Mouse (Mus musculus): Measurements from ENCODE around the gene Gm4353. TPM values are rescaled to one million over a fixed set of nuclear protein-coding genes. Genes with fewer than 3 reads are reported as not detected.

The Gm4353 gene
- total RNA-seq (2015; ENCODE audit: low replicate concordance) (not detected in 2 replicates), total RNA-seq (2017; ENCODE audit: low replicate concordance) (0.77 and 1.1 TPM in 2 replicates)

GRCm38 (mm10) chr7:116084366-116084765 lies at the start of gene Gm4353:
Gene Gm4353, minus strand, starts transcription at chr7:116084635.
- peak; percentile 91 for ATAC-seq (replicated peaks; ENCODE audit: low FRiP score, poor library complexity, severe bottlenecking)

- ATAC-seq (replicated peaks; ENCODE audit: low FRiP score, poor library complexity, severe bottlenecking), result peak; percentile 68
These were observed 47.6 kb upstream of the Gm4353 start for GRCm38 (mm10) chr7:116132078-116132477.

DNA sequence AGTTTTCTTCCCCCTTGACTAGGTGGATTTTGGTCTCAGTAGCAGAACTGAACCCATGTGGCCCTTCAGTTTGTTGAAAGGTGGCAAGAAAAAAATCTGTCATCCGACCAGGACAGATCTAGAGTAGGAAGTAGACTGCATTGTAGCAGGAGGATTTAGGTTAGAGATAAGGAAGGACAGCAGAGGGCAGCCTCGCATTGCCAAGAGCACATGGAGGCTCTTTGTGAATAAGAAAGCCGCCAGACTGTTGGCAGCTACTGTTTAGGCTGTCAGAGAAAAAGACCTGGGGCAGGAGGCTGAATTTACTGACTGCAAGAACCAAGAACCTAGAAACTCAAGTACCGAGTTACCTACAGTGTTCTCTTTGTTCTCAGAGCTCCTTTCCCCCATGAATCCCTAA lies 47.0 kb upstream of the Gm4353 start:
- no peak for ATAC-seq (replicated peaks; ENCODE audit: low FRiP score, poor library complexity, severe bottlenecking)

- no peak for ATAC-seq (replicated peaks; ENCODE audit: low FRiP score, poor library complexity, severe bottlenecking)
These were observed 44.9 kb upstream of the Gm4353 start for GRCm38 (mm10) chr7:116129374-116129773.

- no peak for ATAC-seq (replicated peaks; ENCODE audit: low FRiP score, poor library complexity, severe bottlenecking)
These were observed 43.9 kb upstream of the Gm4353 start for GRCm38 (mm10) chr7:116128286-116128685.

DNA sequence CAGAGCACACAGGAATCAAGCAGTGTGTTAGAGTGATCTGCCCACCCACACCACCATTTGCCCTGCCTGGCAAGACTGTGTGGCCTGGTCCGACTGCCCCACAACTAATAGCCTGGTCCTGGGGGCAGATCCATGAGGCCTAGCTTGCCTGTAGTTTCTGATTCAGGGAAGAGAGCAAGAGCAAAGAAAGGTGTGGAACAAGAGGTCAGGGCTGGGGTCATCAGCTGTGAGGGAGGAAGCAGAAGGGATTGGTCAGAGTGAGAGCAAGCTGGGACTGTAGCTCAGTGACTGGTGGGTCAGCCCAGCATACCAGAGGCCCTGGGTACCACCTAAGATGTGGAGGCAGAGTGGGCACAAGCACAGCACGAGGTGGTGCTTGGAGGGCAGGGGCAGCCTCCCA lies 42.6 kb upstream of the Gm4353 start:
- no peak for ATAC-seq (replicated peaks; ENCODE audit: low FRiP score, poor library complexity, severe bottlenecking)

DNA sequence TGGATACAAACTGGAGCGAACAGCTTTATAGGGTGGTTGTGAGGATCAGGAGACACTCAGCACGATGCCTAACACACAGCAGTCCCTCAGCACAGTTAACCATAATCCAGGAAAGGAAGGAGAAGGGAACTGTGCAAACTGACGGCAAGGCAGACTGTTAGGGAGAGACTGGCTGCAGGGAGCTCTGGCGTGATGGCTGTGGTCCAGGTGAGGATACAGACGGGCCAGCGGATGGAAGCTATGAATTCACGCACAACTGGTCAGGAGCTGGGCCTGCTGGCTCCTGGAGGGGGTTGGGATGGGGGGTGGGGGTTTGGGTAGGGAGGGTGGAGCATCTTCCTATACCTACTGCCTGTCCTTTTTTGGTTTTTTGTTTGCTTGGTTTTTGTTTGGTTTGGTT lies 41.2 kb upstream of the Gm4353 start:
- ATAC-seq (replicated peaks; ENCODE audit: low FRiP score, poor library complexity, severe bottlenecking), result no peak

DNA sequence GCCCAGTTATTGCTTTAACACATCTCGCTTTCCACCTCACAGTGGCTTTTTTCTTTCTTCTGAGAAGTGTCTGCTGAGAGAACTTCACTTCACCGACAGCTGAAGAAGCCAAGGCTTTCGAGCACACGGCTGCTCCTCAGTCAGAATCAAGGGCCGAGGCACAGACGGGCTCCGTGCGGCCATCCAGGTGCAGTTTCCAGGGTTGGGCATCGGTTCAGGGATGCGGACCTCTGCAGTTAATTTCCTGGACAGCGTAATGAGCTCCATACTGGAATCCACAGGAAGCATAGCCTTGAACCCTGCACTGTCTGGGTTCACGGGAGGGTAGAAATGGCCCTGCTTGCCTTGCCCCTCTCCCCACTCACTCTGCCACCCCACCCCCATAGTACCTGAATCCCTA lies 39.6 kb upstream of the Gm4353 start:
- ATAC-seq (replicated peaks; ENCODE audit: low FRiP score, poor library complexity, severe bottlenecking), result no peak

DNA sequence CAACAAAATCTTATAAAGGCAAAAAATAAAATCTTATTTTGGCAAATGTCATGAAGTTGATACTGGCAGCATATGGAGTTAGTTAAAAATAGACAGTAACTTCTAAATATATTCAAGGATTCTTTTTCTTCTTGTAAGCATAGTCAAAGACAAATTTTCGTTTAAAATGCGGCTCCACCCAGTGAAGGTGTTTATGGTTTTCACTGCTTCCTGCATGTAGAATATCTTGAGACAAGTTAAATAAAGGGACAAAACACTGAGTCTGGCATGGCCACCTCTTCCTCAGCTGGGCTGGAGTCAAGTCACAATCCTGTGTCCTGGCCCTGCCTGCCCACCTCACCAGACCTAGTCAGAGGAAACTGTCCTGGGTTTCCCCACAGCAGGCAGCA lies 39.2 kb upstream of the Gm4353 start:
- ATAC-seq (replicated peaks; ENCODE audit: low FRiP score, poor library complexity, severe bottlenecking), result no peak

DNA sequence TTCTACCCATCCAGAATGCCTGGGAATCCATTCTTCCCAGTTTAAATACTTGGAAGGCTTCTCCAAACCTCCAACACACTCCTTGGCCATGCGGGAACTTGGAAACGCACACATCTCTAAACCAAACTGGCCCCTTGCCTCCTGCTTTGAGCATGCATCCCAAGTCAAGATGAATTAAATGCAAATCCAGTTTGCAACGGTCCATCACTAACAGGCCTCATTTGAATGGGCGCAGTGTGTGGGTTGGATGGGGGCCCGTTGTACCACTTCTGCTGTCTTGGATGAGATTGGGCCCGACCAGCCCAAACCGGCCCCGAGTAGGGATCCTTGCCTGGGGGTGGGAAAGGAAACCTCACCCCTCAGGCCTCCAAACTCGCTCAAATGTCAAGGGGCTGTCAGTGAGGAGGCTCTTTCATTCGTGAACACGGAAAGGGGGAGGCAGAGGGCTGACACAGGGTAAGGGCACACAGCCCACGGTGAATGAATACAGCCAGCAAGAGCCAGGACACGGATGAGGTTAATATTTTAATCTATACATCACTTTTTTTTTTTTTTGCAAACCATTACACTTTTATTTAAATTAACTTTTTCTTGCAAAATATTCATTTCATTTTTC lies 38.7 kb upstream of the Gm4353 start:
- no peak for ATAC-seq (replicated peaks; ENCODE audit: low FRiP score, poor library complexity, severe bottlenecking)

GRCm38 (mm10) chr7:116121202-116121601 lies 36.8 kb upstream of the Gm4353 start:
- ATAC-seq (replicated peaks; ENCODE audit: low FRiP score, poor library complexity, severe bottlenecking), result no peak

DNA sequence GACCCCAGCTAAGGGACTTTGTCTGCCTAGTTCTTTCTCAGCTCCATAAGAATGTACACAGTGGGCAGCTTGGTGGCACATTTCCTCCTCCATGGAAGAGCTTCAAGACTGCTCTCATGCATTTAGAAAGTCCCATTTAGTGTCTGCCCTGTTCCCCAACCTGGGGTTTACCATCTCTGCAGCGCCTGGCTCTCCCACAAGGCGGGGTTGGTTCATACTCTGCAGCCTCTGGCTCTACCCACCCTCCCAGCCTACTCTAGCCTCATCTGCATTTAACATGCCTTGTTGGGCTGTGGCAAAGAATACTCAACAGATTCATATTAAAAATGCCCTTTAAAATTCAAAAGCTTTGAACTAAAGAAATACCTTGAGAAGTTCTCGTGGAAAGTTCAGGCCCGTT lies 36.3 kb upstream of the Gm4353 start:
- ATAC-seq (replicated peaks; ENCODE audit: low FRiP score, poor library complexity, severe bottlenecking), result no peak

DNA sequence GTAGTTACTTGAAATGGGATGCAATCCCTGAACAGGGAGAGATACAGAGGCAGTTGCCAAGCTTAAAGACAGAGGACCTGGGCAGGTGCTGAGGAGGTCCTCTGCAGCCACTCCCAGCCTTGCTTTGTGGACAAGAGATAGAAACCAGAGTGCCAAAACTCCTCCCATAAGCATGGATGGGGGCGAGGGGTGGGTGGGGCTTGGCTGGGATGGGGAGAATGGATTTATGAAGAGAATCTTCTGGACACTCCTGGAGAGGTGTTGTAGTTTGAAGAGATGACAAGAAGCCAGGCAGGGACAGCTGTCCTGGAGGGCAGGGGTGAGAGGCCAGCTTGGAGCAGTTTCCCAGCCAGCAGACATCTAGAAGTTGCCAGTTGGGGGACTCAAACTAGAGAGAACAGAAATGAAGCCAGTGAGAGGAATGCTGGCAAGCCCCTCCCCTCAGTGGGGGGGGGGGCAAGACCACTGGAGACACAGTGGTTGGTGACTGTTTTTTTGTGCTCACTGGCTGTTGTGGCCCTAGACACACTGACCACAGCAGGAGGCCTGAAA lies 34.9 kb upstream of the Gm4353 start:
- no peak for ATAC-seq (replicated peaks; ENCODE audit: low FRiP score, poor library complexity, severe bottlenecking)

- no peak for ATAC-seq (replicated peaks; ENCODE audit: low FRiP score, poor library complexity, severe bottlenecking)
These were observed 31.6 kb upstream of the Gm4353 start for GRCm38 (mm10) chr7:116115991-116116390.

GRCm38 (mm10) chr7:116115216-116115930 lies 30.9 kb upstream of the Gm4353 start:
- ATAC-seq (replicated peaks; ENCODE audit: low FRiP score, poor library complexity, severe bottlenecking), result no peak

GRCm38 (mm10) chr7:116111546-116111945 lies 27.1 kb upstream of the Gm4353 start:
- ATAC-seq (replicated peaks; ENCODE audit: low FRiP score, poor library complexity, severe bottlenecking), result no peak

DNA sequence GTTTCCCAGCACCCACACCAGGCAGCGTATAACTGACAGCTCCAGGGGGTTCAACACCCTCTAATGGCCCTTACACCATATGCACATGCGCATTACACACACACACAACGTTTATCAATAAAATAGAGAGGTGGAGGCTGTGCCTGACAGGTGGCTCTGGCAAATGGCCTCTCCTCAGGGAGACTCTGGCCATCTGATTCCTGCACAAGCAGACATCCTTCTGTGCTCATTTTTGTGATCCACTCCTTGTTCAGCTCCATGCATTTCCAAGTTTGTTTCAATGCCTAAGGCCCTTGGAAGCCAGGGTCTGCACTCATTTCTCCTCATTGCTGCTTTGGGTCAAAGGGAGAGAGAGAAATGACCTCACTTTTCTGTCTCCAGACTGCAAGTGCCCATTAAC lies 26.2 kb upstream of the Gm4353 start:
- ATAC-seq (replicated peaks; ENCODE audit: low FRiP score, poor library complexity, severe bottlenecking), result no peak

DNA sequence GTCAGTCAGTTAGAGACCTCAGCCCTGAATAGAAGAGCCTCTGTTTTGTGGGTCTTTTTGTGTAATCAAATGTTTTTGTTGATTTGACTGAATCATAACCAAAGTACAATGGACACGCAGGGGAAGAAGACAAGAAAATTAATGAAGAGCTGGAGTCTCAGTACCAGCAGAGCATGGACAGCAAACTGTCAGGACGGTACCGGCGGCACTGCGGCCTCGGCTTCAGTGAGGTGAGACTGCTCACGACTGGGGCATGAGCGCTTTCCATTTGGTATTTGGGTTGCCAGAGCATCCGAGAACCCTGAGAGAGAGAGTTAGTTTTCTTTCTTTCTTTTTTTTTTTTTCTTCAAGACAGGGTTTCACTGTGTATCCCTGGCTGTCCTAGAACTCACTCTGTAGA lies 18.7 kb upstream of the Gm4353 start:
- ATAC-seq (replicated peaks; ENCODE audit: low FRiP score, poor library complexity, severe bottlenecking), result no peak

DNA sequence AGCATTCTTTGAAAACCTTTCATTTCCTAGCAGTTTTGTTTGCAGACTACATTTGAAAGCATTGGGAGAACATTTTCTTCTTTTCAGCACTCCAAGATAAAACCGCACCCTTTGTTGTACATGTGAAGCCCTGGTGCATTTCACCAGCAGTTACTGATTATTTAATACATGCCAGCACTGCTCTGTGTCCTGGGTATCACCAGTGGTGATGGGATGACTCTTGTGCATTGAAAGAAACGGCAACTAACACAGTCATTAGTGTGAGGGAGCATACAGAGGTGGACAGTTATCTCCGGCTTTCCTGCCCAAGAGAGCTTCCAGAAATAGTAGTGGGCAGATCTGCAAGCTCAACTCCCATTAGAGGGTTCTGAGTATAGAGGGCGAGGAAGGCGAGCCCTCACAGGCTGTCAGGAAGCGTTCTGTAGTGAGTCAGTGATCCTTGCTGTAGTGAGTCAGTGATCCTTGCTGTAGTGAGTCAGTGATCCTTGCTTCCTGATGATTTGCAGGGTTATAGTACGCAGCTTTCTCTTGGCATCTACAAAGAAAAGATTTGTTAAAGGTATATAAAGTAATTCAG lies 15.6 kb upstream of the Gm4353 start:
- ATAC-seq (replicated peaks; ENCODE audit: low FRiP score, poor library complexity, severe bottlenecking), result no peak

DNA sequence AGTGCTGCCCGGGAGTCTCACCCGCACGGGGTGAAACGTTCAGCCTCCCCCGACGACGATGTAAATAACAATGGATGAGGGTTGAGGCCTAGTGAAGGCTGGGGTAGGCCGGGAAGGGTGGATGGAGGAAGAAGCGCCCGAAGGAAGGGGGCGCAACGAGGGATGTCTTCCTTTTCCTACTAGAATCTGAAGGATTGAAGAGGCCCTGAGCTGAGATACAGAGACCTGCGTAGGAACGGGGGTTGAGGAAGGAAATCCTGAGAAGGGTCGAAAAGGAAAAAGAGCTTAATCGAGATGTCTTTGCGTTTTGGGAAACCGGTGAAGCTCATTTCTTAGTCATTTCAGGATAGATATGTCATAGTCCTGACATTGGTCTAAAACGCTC lies 9.0 kb upstream of the Gm4353 start:
- ATAC-seq (replicated peaks; ENCODE audit: low FRiP score, poor library complexity, severe bottlenecking), result peak; percentile 71

All from erythroblast, adult 5-6 weeks (primary cell).